Comparison of ENCODE assay signal across 8 mouse cellular contexts in the genomic region with DNA sequence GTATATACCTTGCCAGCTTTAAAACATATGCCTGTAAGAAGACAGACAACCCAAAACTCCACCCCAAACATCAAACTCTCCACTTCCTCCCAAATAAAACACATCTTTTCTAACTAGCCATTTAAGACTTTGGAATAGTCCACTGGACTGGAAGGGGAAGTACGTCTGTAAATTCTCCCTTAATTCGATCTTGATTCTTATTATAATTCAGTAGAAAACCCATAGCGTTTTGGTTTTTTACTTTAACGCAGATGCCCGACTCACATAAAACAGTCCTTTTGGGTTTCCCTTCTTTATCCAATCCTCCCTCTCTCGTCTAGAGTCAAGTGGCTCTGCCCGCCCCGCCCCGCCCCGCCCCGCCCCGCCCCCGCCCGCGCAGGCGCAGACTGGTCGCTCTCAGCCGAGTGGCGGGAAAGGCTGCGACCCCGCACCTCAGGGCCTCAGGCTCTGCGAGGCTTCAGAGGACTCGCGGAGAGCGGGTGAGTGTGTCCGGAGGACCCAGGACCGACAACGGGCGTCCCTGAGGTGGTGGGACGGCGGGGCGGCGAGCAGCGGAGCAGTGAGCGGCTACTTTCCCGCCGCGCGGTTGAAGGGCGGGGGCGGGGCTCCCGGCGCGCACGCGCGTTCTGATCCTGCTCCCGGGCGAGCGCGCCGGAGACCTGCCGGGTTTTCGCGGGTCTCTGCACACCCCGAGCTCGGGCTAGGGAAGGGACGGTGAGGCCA. TPM values are rescaled to one million over a fixed set of nuclear protein-coding genes. Genes with fewer than 3 reads are reported as not detected.
DNase-seq lines count a peak whose midpoint lies in the region; ATAC-seq lines count a peak whose summit lies in the region.

Gene Timeless (plus strand): TSS at position 369 of the 723 bp plus-strand sequence.

- WGBS in hindbrain, embryonic 15.5 days: under 1% methylated on average over 57 of the region's 58 CpGs

- peak within 1 kb of the TSS; percentile 61 for H3K4me2 ChIP-seq in hindbrain, embryonic 15.5 days

- H3K4me1 ChIP-seq in hindbrain, embryonic 15.5 days (replicated peaks): peaks cover 12% of the 10 kb centered on the region

- no peaks in the 10 kb centered on the region for H3K36me3 ChIP-seq in hindbrain, embryonic 15.5 days

- H3K9ac ChIP-seq in hindbrain, embryonic 15.5 days: peak within 1 kb of the TSS; percentile 71

- no peaks in the 10 kb centered on the region for H3K9me3 ChIP-seq in hindbrain, embryonic 15.5 days

- H3K27ac ChIP-seq in hindbrain, embryonic 15.5 days (replicated peaks): peak within 1 kb of the TSS; percentile 94

- DNase-seq in R1 (ENCODE audit: low read depth, low spot score): peak; percentile 83
- peak; percentile 94 to 96 for DNase-seq in cerebellum, postnatal 25 days
- peak; percentile 85 to 89 for DNase-seq in frontal cortex, postnatal 36 days (ENCODE audit: low spot score in 2 of 2)
- peak; percentile 88 to 90 for DNase-seq in layer of hippocampus, postnatal 36 days
- peak; percentile 85 for DNase-seq in lung, postnatal 36 days
- peak; percentile 87 for DNase-seq in retina, embryonic 14.5 days (ENCODE audit: low spot score)
- peak; percentile 91 to 92 for DNase-seq in thymus, postnatal 36 days

- H3K4me3 ChIP-seq in hindbrain, embryonic 15.5 days: peak within 1 kb of the TSS; percentile 76

- no peaks in the 10 kb centered on the region for H3K27me3 ChIP-seq in hindbrain, embryonic 15.5 days

- ATAC-seq in hindbrain, embryonic 15.5 days (ENCODE audit: low FRiP score, low read depth): peak; percentile 94

RNA-seq across cellular contexts. Expression of gene Timeless, which starts in this region (rescaled TPM):
- polyA plus RNA-seq in hindbrain, embryonic 15.5 days (2015; fragmentation: Nextera tagmentation; extraction: Ambion mirVana): 22.4 and 23.3 TPM in 2 replicates
- total RNA-seq in layer of hippocampus, postnatal 36 days (2021): 1 to 10 TPM; 7.8 to 8.4 TPM

Comparison
In these comparisons a context has a peak if more than half of its experiments do, and no peak if none do; other contexts are left out.
1. Peak in every context shown above with its lines: DNase-seq, ATAC-seq, H3K4me3 ChIP-seq and H3K27ac ChIP-seq.